Mouse (Mus musculus): Measurements from ENCODE around the gene C530025M09Rik. TPM values are rescaled to one million over a fixed set of nuclear protein-coding genes. Genes with fewer than 3 reads are reported as not detected.

C530025M09Rik gene
- not detected in 2 replicates for polyA plus RNA-seq (2015; fragmentation: Nextera tagmentation; extraction: Ambion mirVana)

- Histone ChIP-seq H3K27ac (ENCODE audit: low read length) (no peak within 1 kb of the TSS), H3K27me3 (replicated peaks; ENCODE audit: control insufficient read depth, insufficient read depth, low read length) (peaks cover 33% of the 10 kb centered on the region), H3K36me3 (ENCODE audit: control insufficient read depth, insufficient read depth, low read length) (no peaks in the 10 kb centered on the region), H3K4me3 (ENCODE audit: low read length) (peak within 1 kb of the TSS; percentile 55), H3K4me1 (ENCODE audit: control insufficient read depth, insufficient read depth, low read length) (peaks cover 4% of the 10 kb centered on the region), H3K9ac (ENCODE audit: low read depth, low read length) (peak within 1 kb of the TSS; percentile 57), H3K9me3 (ENCODE audit: control insufficient read depth, low read length) (no peaks in the 10 kb centered on the region), H3K4me2 (ENCODE audit: low read depth, low read length) (peak within 1 kb of the TSS; percentile 82)
- under 1% methylated on average over 64 of the region's 82 CpGs for WGBS
- peak; percentile 86 for ATAC-seq
Measured at GRCm38 (mm10) chr2:149830536-149831458, at the start of gene C530025M09Rik. Gene C530025M09Rik (minus strand): TSS chr2:149831213.

DNA sequence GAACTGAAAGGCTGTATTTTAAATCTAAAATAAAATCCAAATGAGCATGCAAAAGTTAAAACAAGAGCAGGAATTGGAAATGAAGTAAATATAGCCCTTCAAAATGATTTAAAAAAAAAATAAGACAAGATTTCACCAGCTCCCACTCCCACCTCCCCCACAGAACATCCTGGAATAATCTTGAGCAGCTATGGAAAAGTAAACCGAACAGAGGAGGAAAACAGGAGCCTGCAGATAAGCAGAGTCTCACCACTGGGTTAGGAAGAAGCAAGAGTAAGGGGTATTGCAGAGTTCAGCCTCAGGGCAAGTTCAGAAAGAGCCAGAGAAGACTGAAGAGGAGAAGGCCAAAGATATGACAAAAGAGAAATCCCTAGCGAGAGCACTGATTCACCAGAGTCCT lies 46.9 kb upstream of the C530025M09Rik start:
- Histone ChIP-seq H3K4me3 (ENCODE audit: low read length) (no peak overlapping the region), H3K27ac (ENCODE audit: low read length) (no peak overlapping the region), H3K4me2 (ENCODE audit: low read depth, low read length) (no peak overlapping the region), H3K27me3 (replicated peaks; ENCODE audit: control insufficient read depth, insufficient read depth, low read length) (no peaks in the 10 kb centered on the region), H3K4me1 (ENCODE audit: control insufficient read depth, insufficient read depth, low read length) (no peaks in the 10 kb centered on the region), H3K36me3 (ENCODE audit: control insufficient read depth, insufficient read depth, low read length) (no peaks in the 10 kb centered on the region), H3K9ac (ENCODE audit: low read depth, low read length) (no peak overlapping the region), H3K9me3 (ENCODE audit: control insufficient read depth, low read length) (no peaks in the 10 kb centered on the region)
- no peak for ATAC-seq
- WGBS = 52% methylated on average over 2 of the region's 2 CpGs

DNA sequence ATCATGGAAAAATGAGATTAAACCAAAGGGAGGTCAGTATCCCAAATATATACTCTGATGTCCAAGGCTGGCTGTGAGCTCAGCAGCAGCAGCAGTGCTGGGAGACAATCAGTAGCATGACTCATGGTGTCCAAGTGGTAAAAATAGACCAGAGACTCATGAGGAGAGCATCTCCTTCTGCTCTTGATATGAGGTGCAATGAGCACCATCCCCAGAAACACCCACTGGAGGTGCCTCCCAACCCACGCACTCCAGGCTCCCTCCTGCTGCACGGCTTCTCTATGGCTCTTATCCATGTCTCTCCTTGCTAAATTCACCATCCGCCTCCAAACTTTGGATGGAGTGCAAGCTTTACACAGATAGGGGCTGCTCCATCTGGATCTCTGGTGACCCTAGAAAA lies 42.3 kb upstream of the C530025M09Rik start:
- 89% methylated on average over 3 of the region's 3 CpGs for WGBS

DNA sequence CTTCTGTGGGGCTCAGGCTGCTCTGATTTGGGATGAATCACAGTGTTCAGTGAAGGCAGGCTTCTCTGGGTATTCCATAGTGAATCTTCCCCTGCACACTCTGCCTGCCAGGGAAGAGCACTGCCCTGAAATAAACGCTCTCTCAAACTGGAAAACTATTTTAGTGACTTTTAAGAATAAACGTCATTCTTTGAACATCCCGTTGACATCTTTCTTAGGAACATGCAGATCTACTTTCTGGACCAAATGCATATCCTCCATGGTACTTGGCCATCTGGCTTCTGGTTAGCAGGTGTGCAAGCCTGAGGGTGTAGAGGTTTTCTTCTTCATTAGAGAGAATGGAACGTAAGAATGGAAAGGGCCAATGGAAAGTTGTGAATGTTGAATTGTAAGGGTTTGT lies 41.5 kb upstream of the C530025M09Rik start:
- H3K4me1 ChIP-seq (ENCODE audit: control insufficient read depth, insufficient read depth, low read length) = no peaks in the 10 kb centered on the region
- H3K4me3 ChIP-seq (ENCODE audit: low read length) = no peak overlapping the region
- H3K36me3 ChIP-seq (ENCODE audit: control insufficient read depth, insufficient read depth, low read length) = no peaks in the 10 kb centered on the region
- no peak overlapping the region for H3K4me2 ChIP-seq (ENCODE audit: low read depth, low read length)
- ATAC-seq = no peak
- no peaks in the 10 kb centered on the region for H3K27me3 ChIP-seq (replicated peaks; ENCODE audit: control insufficient read depth, insufficient read depth, low read length)
- H3K9me3 ChIP-seq (ENCODE audit: control insufficient read depth, low read length) = no peaks in the 10 kb centered on the region
- no peak overlapping the region for H3K27ac ChIP-seq (ENCODE audit: low read length)
- H3K9ac ChIP-seq (ENCODE audit: low read depth, low read length) = no peak overlapping the region
- WGBS = 87% methylated on average over 4 of the region's 4 CpGs

More for the DNA sequence above, 42.3 kb upstream of the C530025M09Rik start:
- H3K4me1 ChIP-seq (ENCODE audit: control insufficient read depth, insufficient read depth, low read length) = no peaks in the 10 kb centered on the region
- no peaks in the 10 kb centered on the region for H3K27me3 ChIP-seq (replicated peaks; ENCODE audit: control insufficient read depth, insufficient read depth, low read length)
- H3K4me3 ChIP-seq (ENCODE audit: low read length) = no peak overlapping the region
- H3K9me3 ChIP-seq (ENCODE audit: control insufficient read depth, low read length) = no peaks in the 10 kb centered on the region
- no peak overlapping the region for H3K4me2 ChIP-seq (ENCODE audit: low read depth, low read length)
- no peak overlapping the region for H3K27ac ChIP-seq (ENCODE audit: low read length)
- H3K9ac ChIP-seq (ENCODE audit: low read depth, low read length) = no peak overlapping the region
- no peak for ATAC-seq
- no peaks in the 10 kb centered on the region for H3K36me3 ChIP-seq (ENCODE audit: control insufficient read depth, insufficient read depth, low read length)

- Histone ChIP-seq H3K4me1 (ENCODE audit: control insufficient read depth, insufficient read depth, low read length) (no peaks in the 10 kb centered on the region), H3K4me2 (ENCODE audit: low read depth, low read length) (no peak overlapping the region), H3K36me3 (ENCODE audit: control insufficient read depth, insufficient read depth, low read length) (no peaks in the 10 kb centered on the region), H3K27me3 (replicated peaks; ENCODE audit: control insufficient read depth, insufficient read depth, low read length) (no peaks in the 10 kb centered on the region), H3K9ac (ENCODE audit: low read depth, low read length) (no peak overlapping the region), H3K4me3 (ENCODE audit: low read length) (no peak overlapping the region), H3K27ac (ENCODE audit: low read length) (no peak overlapping the region), H3K9me3 (ENCODE audit: control insufficient read depth, low read length) (no peaks in the 10 kb centered on the region)
- 67% methylated on average over 2 of the region's 2 CpGs for WGBS
- no peak for ATAC-seq
Measured at GRCm38 (mm10) chr2:149870496-149870895, 39.5 kb upstream of the C530025M09Rik start.

- H3K27me3 ChIP-seq (replicated peaks; ENCODE audit: control insufficient read depth, insufficient read depth, low read length) = no peaks in the 10 kb centered on the region
- H3K4me2 ChIP-seq (ENCODE audit: low read depth, low read length) = no peak overlapping the region
- H3K9ac ChIP-seq (ENCODE audit: low read depth, low read length) = no peak overlapping the region
- H3K27ac ChIP-seq (ENCODE audit: low read length) = no peak overlapping the region
- H3K4me3 ChIP-seq (ENCODE audit: low read length) = no peak overlapping the region
- 63% methylated on average over 5 of the region's 5 CpGs for WGBS
- no peaks in the 10 kb centered on the region for H3K9me3 ChIP-seq (ENCODE audit: control insufficient read depth, low read length)
- H3K4me1 ChIP-seq (ENCODE audit: control insufficient read depth, insufficient read depth, low read length) = no peaks in the 10 kb centered on the region
- no peak for ATAC-seq
- no peaks in the 10 kb centered on the region for H3K36me3 ChIP-seq (ENCODE audit: control insufficient read depth, insufficient read depth, low read length)
Measured at GRCm38 (mm10) chr2:149865914-149866435, 35.0 kb upstream of the C530025M09Rik start.

GRCm38 (mm10) chr2:149861002-149861401 lies 30.0 kb upstream of the C530025M09Rik start:
- Histone ChIP-seq H3K4me3 (ENCODE audit: low read length) (no peak overlapping the region), H3K9ac (ENCODE audit: low read depth, low read length) (no peak overlapping the region), H3K27ac (ENCODE audit: low read length) (no peak overlapping the region), H3K4me2 (ENCODE audit: low read depth, low read length) (no peak overlapping the region), H3K27me3 (replicated peaks; ENCODE audit: control insufficient read depth, insufficient read depth, low read length) (no peaks in the 10 kb centered on the region), H3K4me1 (ENCODE audit: control insufficient read depth, insufficient read depth, low read length) (no peaks in the 10 kb centered on the region), H3K9me3 (ENCODE audit: control insufficient read depth, low read length) (no peaks in the 10 kb centered on the region), H3K36me3 (ENCODE audit: control insufficient read depth, insufficient read depth, low read length) (no peaks in the 10 kb centered on the region)
- no peak for ATAC-seq
- 87% methylated on average over 3 of the region's 3 CpGs for WGBS

GRCm38 (mm10) chr2:149848778-149849177 lies 17.8 kb upstream of the C530025M09Rik start:
- Histone ChIP-seq H3K9me3 (ENCODE audit: control insufficient read depth, low read length) (no peaks in the 10 kb centered on the region), H3K4me3 (ENCODE audit: low read length) (no peak overlapping the region), H3K36me3 (ENCODE audit: control insufficient read depth, insufficient read depth, low read length) (no peaks in the 10 kb centered on the region), H3K4me1 (ENCODE audit: control insufficient read depth, insufficient read depth, low read length) (no peaks in the 10 kb centered on the region), H3K4me2 (ENCODE audit: low read depth, low read length) (no peak overlapping the region), H3K9ac (ENCODE audit: low read depth, low read length) (no peak overlapping the region), H3K27me3 (replicated peaks; ENCODE audit: control insufficient read depth, insufficient read depth, low read length) (no peaks in the 10 kb centered on the region), H3K27ac (ENCODE audit: low read length) (no peak overlapping the region)
- 63% methylated on average over 4 of the region's 4 CpGs for WGBS
- ATAC-seq = no peak

DNA sequence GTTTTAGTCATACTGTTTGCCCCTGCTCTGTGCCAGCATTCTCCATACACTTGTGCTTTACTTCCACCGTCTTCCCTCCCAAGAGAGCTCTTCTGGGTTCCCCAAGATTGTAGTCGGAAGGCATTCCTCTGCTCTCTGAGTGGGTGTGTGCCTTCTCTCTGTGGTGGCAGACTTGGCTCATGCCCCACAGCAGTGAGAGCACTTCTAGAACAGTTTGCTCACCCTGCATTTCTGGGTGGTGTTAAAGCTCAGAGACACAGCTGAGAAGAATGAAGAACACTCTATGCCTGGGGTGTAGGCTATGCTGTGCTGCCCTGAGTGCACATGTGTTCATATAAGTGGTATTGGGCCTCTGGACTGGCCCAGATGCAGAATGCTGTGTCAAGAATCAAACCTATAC lies 13.6 kb upstream of the C530025M09Rik start:
- ATAC-seq = no peak
- Histone ChIP-seq H3K4me3 (ENCODE audit: low read length) (no peak overlapping the region), H3K4me1 (ENCODE audit: control insufficient read depth, insufficient read depth, low read length) (no peaks in the 10 kb centered on the region), H3K9ac (ENCODE audit: low read depth, low read length) (no peak overlapping the region), H3K27ac (ENCODE audit: low read length) (no peak overlapping the region), H3K4me2 (ENCODE audit: low read depth, low read length) (no peak overlapping the region), H3K27me3 (replicated peaks; ENCODE audit: control insufficient read depth, insufficient read depth, low read length) (no peaks in the 10 kb centered on the region), H3K9me3 (ENCODE audit: control insufficient read depth, low read length) (no peaks in the 10 kb centered on the region), H3K36me3 (ENCODE audit: control insufficient read depth, insufficient read depth, low read length) (no peaks in the 10 kb centered on the region)
- 66% methylated on average over 2 of the region's 2 CpGs for WGBS
